Mouse (Mus musculus) heart, postnatal 0 days (tissue): ENCODE data around the gene Tep1. TPM values are rescaled to one million over a fixed set of nuclear protein-coding genes. Genes with fewer than 3 reads are reported as not detected.

Experiments
- ATAC-seq: fragments of 200-750 bp; cut with Nextera tagmentation; 2 replicates; pipeline ENCODE4 v1.8.0; 2017; ENCODE audit warnings: low read depth, moderate number of reproducible peaks, moderate library complexity; ENCODE audit not compliant: insufficient read depth
- DNase-seq: peaks from one replicate; pipeline ENCODE4 v3.0.0-alpha.2; 2016; ENCODE audit warnings: low spot score
- H3K27ac ChIP-seq: fragments of 300-500 bp; sonication (generic); 2 replicates; pipeline ENCODE4 v1.5.1; 2014; ENCODE audit warnings: low read depth, mild to moderate bottlenecking
- H3K27me3 ChIP-seq: fragments of 300-500 bp; sonication (generic); 2 replicates; pipeline ENCODE4 v1.6.1; 2014; ENCODE audit warnings: low read length, mixed read lengths; ENCODE audit not compliant: control insufficient read depth, insufficient read depth
- H3K36me3 ChIP-seq: fragments of 300-500 bp; sonication (generic); replicated peaks from 2 replicates; pipeline ENCODE4 v1.6.1; 2014; ENCODE audit warnings: low read length, mixed read lengths; ENCODE audit not compliant: control insufficient read depth, insufficient read depth
- H3K4me1 ChIP-seq: fragments of 300-500 bp; sonication (generic); 2 replicates; pipeline ENCODE4 v1.6.1; 2014; ENCODE audit warnings: antibody characterized with exemption; ENCODE audit not compliant: control insufficient read depth, insufficient read depth
- H3K4me2 ChIP-seq: fragments of 300-500 bp; sonication (generic); 2 replicates; pipeline ENCODE4 v1.6.1; 2014; ENCODE audit warnings: low read depth, mild to moderate bottlenecking, low read length, moderate library complexity
- H3K4me3 ChIP-seq: fragments of 300-500 bp; sonication (generic); 2 replicates; pipeline ENCODE4 v1.5.1; 2014; ENCODE audit warnings: low read depth, low read length
- H3K9ac ChIP-seq: fragments of 300-500 bp; sonication (generic); replicated peaks from 2 replicates; pipeline ENCODE4 v1.6.1; 2014; ENCODE audit warnings: low read depth, low read length, mixed read lengths
- H3K9me3 ChIP-seq: fragments of 300-500 bp; sonication (generic); replicated peaks from 2 replicates; pipeline ENCODE4 v1.6.1; 2016; ENCODE audit warnings: low read length; ENCODE audit not compliant: control insufficient read depth
- CTCF ChIP-seq: IDR thresholded peaks from 2 replicates; pipeline ENCODE4 v1.5.1; 2016; ENCODE audit warnings: antibody characterized with exemption, control low read depth, low read depth
- EP300 ChIP-seq: IDR thresholded peaks from 2 replicates; pipeline ENCODE4 v1.6.1; 2016; ENCODE audit warnings: antibody characterized with exemption, low read depth
- WGBS: fragments of 180-500 bp; shearing (Covaris S2); extraction: QIAGEN DNeasy Blood & Tissue Kit; methylation state at CpG from one replicate; pipeline ENCODE4 v1.1.7; 2014; 5-methylcytosine and 5-hydroxymethylcytosine counted together
- polyA plus RNA-seq: library from polyadenylated mRNA; unstranded; fragments of >200 nt; fragmentation: Nextera tagmentation; extraction: Ambion mirVana; gene quantifications from 2 replicates; pipeline ENCODE4 v1.2.1, GENCODE M21; 2015
- total RNA-seq: library from RNA; depleted of rRNA; stranded (reverse); fragments of >200 nt; gene quantifications from 2 replicates; pipeline ENCODE4 v1.2.3, GENCODE M21; 2014; ENCODE audit warnings: low replicate concordance

The Tep1 gene
- total and polyA plus RNA-seq, 2 experiments from 2014 or later: 4.7 to 29.3 TPM

- Histone ChIP-seq H3K9ac (no peak overlapping the region), H3K4me2 (no peak overlapping the region), H3K27me3 (no peaks in the 10 kb centered on the region), H3K9me3 (no peaks in the 10 kb centered on the region), H3K4me1 (no peaks in the 10 kb centered on the region), H3K36me3 (no peaks in the 10 kb centered on the region), H3K27ac (no peak overlapping the region), H3K4me3 (no peak overlapping the region)
- DNase-seq (no peak), ATAC-seq (no peak)
- TF ChIP-seq EP300 (no peak), CTCF (no peak)
Measured at GRCm38 (mm10) chr14:50895407-50895806, 25.0 kb upstream of the Tep1 start.

- H3K4me3 ChIP-seq: no peak overlapping the region
- no peak for TF ChIP-seq EP300
- TF ChIP-seq CTCF: no peak
- H3K27me3 ChIP-seq: no peaks in the 10 kb centered on the region
- no peaks in the 10 kb centered on the region for H3K9me3 ChIP-seq
- DNase-seq (no peak), ATAC-seq (no peak)
- no peak overlapping the region for H3K4me2 ChIP-seq
- no peaks in the 10 kb centered on the region for H3K4me1 ChIP-seq
- no peak overlapping the region for H3K27ac ChIP-seq
- no peaks in the 10 kb centered on the region for H3K36me3 ChIP-seq
- 67% methylated on average over 22 of the region's 22 CpGs for WGBS
- no peak overlapping the region for H3K9ac ChIP-seq
Measured at GRCm38 (mm10) chr14:50892541-50893459, 22.4 kb upstream of the Tep1 start.

GRCm38 (mm10) chr14:50892091-50892490 is 21.7 kb upstream of the Tep1 start:
- H3K27me3 ChIP-seq: no peaks in the 10 kb centered on the region
- ATAC-seq (no peak), DNase-seq (no peak)
- no peak overlapping the region for H3K4me2 ChIP-seq
- 81% methylated on average over 7 of the region's 7 CpGs for WGBS
- H3K27ac ChIP-seq: no peak overlapping the region
- no peak overlapping the region for H3K9ac ChIP-seq
- TF ChIP-seq CTCF: no peak
- no peak for TF ChIP-seq EP300
- H3K9me3 ChIP-seq: no peaks in the 10 kb centered on the region
- H3K36me3 ChIP-seq: no peaks in the 10 kb centered on the region
- no peak overlapping the region for H3K4me3 ChIP-seq
- no peaks in the 10 kb centered on the region for H3K4me1 ChIP-seq

- ATAC-seq (no peak), DNase-seq (no peak)
- no peak overlapping the region for H3K9ac ChIP-seq
- H3K36me3 ChIP-seq: no peaks in the 10 kb centered on the region
- no peak overlapping the region for H3K27ac ChIP-seq
- 86% methylated on average over 8 of the region's 8 CpGs for WGBS
- no peak overlapping the region for H3K4me3 ChIP-seq
- no peaks in the 10 kb centered on the region for H3K27me3 ChIP-seq
- no peaks in the 10 kb centered on the region for H3K9me3 ChIP-seq
- H3K4me1 ChIP-seq: no peaks in the 10 kb centered on the region
- TF ChIP-seq EP300 (no peak), CTCF (no peak)
- no peak overlapping the region for H3K4me2 ChIP-seq
Measured at GRCm38 (mm10) chr14:50891621-50892020, 21.3 kb upstream of the Tep1 start.

- no peak for ATAC-seq
Measured at GRCm38 (mm10) chr14:50876236-50876950, 6.0 kb upstream of the Tep1 start.

More at GRCm38 (mm10) chr14:50876236-50876950, 6.0 kb upstream of the Tep1 start:
- Histone ChIP-seq H3K27ac (no peak overlapping the region), H3K4me2 (no peak overlapping the region), H3K4me1 (no peaks in the 10 kb centered on the region), H3K36me3 (no peaks in the 10 kb centered on the region; the same call in 1 of the 2 replicates), H3K9me3 (no peaks in the 10 kb centered on the region), H3K4me3 (no peak overlapping the region), H3K9ac (no peak overlapping the region), H3K27me3 (no peaks in the 10 kb centered on the region)
- WGBS: 84% methylated on average over 6 of the region's 6 CpGs
- TF ChIP-seq CTCF (no peak), EP300 (no peak)
- DNase-seq: no peak
